Mouse (Mus musculus) myocyte (in vitro differentiated cells): Measurements from ENCODE around the gene Ldah.

Experiments used
- MYOG ChIP-seq, 3 experiments: IDR thresholded peaks; one replicate each; pipeline ENCODE4 v1.6.1; 2011; ENCODE audit warnings: control low read depth in 2 of 3, low read depth in 2 of 3, mild to moderate bottlenecking in 2 of 3; ENCODE audit not compliant: insufficient read length in 2 of 3, control insufficient read depth in 1 of 3, insufficient read depth in 1 of 3
- POLR2A ChIP-seq: IDR thresholded peaks from one replicate; pipeline ENCODE4 v1.6.1; 2011; ENCODE audit warnings: low read depth, mild to moderate bottlenecking, control low read depth, moderate library complexity; ENCODE audit not compliant: insufficient read length

GRCm38 (mm10) chr12:8313773-8314172 lies 105.9 kb downstream of the Ldah start:
- TF ChIP-seq POLR2A: no peak
- no peak for TF ChIP-seq MYOG (IDR thresholded peaks at IDR 0.05; ENCODE audit: control insufficient read depth in 1 of 3, insufficient read depth in 1 of 3, insufficient read length in 2 of 3, low read depth in 2 of 3)
